Mouse (Mus musculus): ENCODE data around the gene Nkx2-2. TPM values are rescaled to one million over a fixed set of nuclear protein-coding genes. Genes with fewer than 3 reads are reported as not detected.
A peak's percentile ranks its signal among the peaks of the same experiment; 100 is the strongest.
"Not testable (repeated sequence)": the region's sequence is repeated elsewhere in the genome, so short reads cannot be mapped to it uniquely, and the experiment has no call there.

Nkx2-2 gene
- polyA plus RNA-seq, 1 experiment from 2014 or later, result not detected

DNA sequence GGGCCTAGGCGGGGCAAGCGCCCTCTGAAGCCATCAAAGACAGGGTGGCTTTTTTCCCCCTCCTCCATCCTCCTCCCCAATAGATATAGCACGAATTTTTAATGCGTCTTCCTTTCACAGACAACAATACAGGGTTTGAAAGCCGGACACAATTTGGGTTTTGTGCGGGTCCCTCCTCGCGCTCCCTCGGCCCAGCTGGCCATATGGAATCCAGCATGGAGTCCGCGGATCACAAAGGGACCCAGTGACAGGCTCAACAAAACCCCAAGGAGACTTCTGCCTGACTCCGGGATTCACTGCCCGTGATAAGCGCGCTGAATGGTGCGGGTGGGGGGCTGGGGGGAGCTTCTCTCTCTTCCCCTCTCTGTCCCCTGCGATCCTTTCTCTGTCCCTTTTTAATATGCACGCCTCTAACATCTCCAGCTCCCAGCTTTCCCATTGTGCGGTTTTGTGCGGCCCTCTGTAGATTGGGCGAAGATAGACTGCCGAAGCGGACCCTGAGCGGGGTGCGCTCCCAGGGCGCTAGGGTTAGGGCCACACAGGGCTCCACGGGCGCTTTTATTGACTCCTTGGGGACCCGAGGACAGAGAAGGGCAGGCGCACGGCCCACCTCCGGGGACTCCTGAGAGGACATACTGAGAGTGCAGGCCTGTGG is 13.3 kb downstream of the Nkx2-2 start:
- H3K27ac ChIP-seq (ENCODE audit: low read depth), result no peak overlapping the region
- H3K4me1 ChIP-seq (ENCODE audit: insufficient read depth), result no peaks in the 10 kb centered on the region
- no peak overlapping the region for H3K4me3 ChIP-seq (ENCODE audit: low read depth, low read length)
- H3K4me2 ChIP-seq, result no peak overlapping the region
- no peak overlapping the region for H3K9ac ChIP-seq
- WGBS, result 6% methylated on average over 32 of the region's 32 CpGs
- H3K36me3 ChIP-seq (ENCODE audit: insufficient read depth), result no peaks in the 10 kb centered on the region
- ATAC-seq (ENCODE audit: insufficient read depth) (no peak), DNase-seq (no peak)
- no peak for TF ChIP-seq CTCF (IDR thresholded peaks at IDR 0.05; ENCODE audit: low read depth)
- no peaks in the 10 kb centered on the region for H3K9me3 ChIP-seq (ENCODE audit: low read depth, low read length)
- peaks cover 70% of the 10 kb centered on the region for H3K27me3 ChIP-seq (ENCODE audit: insufficient read depth, low read length)

DNA sequence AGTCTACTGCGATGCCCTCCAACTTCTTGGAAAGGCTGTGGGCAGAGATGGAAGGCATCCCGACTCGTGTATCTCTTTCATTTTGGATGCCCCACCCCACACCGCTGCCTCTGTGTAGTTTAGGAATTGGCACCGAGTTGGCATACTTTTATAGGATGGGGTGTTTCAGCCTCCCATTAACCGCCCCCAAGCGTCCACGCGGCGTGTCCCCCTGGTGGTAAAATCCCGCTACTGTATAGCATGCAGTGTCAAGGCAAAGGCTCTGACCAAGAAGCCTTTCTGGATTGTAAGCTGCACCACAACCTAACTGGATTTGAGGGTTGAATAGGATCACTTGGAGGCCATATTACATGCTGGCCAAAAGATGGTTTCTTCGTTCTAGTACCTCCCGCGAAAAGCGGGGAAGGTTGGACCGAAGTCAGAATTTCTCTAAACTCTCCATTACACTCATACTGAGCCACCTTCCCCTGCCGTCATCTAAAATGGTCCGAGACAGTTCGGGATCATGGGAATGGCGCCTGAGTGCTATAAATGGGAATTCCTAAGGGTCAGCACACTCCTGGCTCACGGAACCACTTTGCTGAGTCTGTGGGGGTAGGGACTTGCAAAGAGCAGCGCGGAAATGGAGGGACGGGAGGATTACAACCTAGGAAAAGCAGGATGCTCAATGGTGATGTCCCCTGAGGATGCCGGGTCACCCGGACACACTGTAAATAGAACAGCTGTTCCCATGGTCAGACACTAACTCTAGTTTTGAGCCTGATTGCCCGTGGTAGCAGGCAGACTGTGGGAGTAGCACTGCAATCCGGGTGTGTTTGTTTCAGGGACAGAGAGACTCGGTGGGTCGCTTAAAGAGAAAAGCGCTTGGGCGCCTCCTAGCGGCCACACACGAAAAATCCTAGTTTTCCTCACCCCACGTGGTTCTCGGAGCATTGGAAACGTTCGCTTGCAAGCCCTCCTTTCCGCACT is 15.7 kb downstream of the Nkx2-2 start:
- peak; percentile 82 for TF ChIP-seq CTCF (IDR thresholded peaks at IDR 0.05; ENCODE audit: low read depth)
- Histone ChIP-seq H3K9me3 (ENCODE audit: low read depth, low read length) (no peaks in the 10 kb centered on the region), H3K27ac (ENCODE audit: low read depth) (no peak overlapping the region), H3K36me3 (ENCODE audit: insufficient read depth) (no peaks in the 10 kb centered on the region), H3K4me3 (ENCODE audit: low read depth, low read length) (peak overlapping the region; percentile 18), H3K27me3 (ENCODE audit: insufficient read depth, low read length) (peaks cover 49% of the 10 kb centered on the region), H3K4me2 (peak overlapping the region; percentile 55), H3K4me1 (ENCODE audit: insufficient read depth) (no peaks in the 10 kb centered on the region), H3K9ac (no peak overlapping the region)
- under 1% methylated on average over 39 of the region's 39 CpGs for whole genome bisulfite sequencing
- ATAC-seq (ENCODE audit: insufficient read depth), result peak; percentile 84
- DNase-seq, result peak; percentile 87

DNA sequence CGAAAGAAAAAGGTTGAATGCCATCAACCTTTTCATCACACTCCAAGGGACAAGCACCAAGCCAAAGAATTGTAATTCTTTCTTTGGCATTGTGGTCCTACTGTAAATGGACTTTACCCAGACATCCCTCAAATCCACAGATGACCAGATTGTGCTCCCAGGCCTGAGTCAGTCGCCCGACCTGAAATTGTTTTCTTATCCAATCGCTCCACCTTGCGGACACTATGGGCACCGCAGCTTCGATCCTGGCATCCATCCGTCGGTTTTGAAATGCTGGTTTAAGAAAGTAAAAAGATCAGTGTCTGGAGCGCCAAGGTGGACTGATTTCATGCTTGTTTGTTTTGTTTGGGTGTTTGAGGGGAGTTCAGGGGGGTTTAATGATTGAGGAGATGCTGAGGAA is 16.4 kb downstream of the Nkx2-2 start:
- WGBS, result 9% methylated on average over 10 of the region's 10 CpGs
- H3K27me3 ChIP-seq (ENCODE audit: insufficient read depth, low read length), result peaks cover 42% of the 10 kb centered on the region
- no peaks in the 10 kb centered on the region for H3K4me1 ChIP-seq (ENCODE audit: insufficient read depth)
- no peak overlapping the region for H3K9ac ChIP-seq
- no peak overlapping the region for H3K27ac ChIP-seq (ENCODE audit: low read depth)
- ATAC-seq (ENCODE audit: insufficient read depth) (peak; percentile 60; the same call in 1 of the 2 replicates), DNase-seq (peak; percentile 94)
- no peaks in the 10 kb centered on the region for H3K9me3 ChIP-seq (ENCODE audit: low read depth, low read length)
- peak overlapping the region; percentile 55 for H3K4me2 ChIP-seq
- peak; percentile 88 for TF ChIP-seq CTCF (IDR thresholded peaks at IDR 0.05; ENCODE audit: low read depth)
- H3K4me3 ChIP-seq (ENCODE audit: low read depth, low read length), result peak overlapping the region; percentile 5
- no peaks in the 10 kb centered on the region for H3K36me3 ChIP-seq (ENCODE audit: insufficient read depth)

DNA sequence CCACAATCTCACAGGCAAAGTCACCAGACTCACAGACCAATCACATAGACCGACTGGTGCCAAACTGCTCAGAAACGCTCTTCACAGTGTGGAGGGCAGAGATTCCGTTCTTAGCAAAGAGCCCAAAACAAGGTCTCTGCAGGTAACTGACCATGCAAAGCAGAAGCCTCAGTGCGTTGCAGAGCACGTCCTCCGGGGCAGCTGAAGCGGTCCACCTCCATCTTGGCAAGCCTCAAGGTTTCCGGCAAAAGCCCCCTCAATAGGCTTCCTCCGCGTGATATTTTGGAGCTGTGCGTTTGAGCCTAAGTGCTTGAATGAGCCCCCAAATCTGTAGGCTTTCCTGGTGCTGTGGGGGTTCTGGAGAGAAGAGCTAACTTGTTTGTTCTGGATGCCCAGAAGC is 18.7 kb downstream of the Nkx2-2 start:
- Histone ChIP-seq H3K4me1 (ENCODE audit: insufficient read depth) (no peaks in the 10 kb centered on the region), H3K27ac (ENCODE audit: low read depth) (no peak overlapping the region), H3K27me3 (ENCODE audit: insufficient read depth, low read length) (peaks cover 19% of the 10 kb centered on the region), H3K4me2 (no peak overlapping the region), H3K4me3 (ENCODE audit: low read depth, low read length) (no peak overlapping the region), H3K36me3 (ENCODE audit: insufficient read depth) (no peaks in the 10 kb centered on the region), H3K9ac (no peak overlapping the region), H3K9me3 (ENCODE audit: low read depth, low read length) (no peaks in the 10 kb centered on the region)
- no peak for ATAC-seq (ENCODE audit: insufficient read depth)
- TF ChIP-seq CTCF (IDR thresholded peaks at IDR 0.05; ENCODE audit: low read depth), result no peak
- WGBS, result 79% methylated on average over 11 of the region's 11 CpGs
- DNase-seq, result no peak

DNA sequence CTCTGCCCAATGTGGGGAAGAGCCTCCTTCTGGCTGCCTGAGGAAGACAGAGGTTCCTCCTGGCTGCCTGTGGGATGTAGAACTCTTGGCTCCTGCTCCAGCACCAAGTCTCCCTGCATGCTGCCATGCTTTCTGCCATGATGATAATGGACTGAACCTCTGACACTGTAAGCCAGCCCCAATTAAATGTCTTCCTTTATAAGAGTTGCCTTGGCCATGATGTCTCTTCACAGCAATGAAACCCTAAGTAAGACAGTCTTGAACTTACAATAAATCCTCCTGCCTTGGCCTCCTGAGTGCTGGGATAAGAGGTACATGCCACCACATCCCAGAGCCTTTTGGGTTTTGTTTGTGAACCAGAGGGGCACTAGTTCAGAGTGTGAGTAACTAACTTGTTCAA is 20.3 kb downstream of the Nkx2-2 start:
- H3K4me2 ChIP-seq, result no peak overlapping the region
- no peak overlapping the region for H3K27ac ChIP-seq (ENCODE audit: low read depth)
- no peak overlapping the region for H3K4me3 ChIP-seq (ENCODE audit: low read depth, low read length)
- H3K36me3 ChIP-seq (ENCODE audit: insufficient read depth), result no peaks in the 10 kb centered on the region
- no peaks in the 10 kb centered on the region for H3K4me1 ChIP-seq (ENCODE audit: insufficient read depth)
- no peak for TF ChIP-seq CTCF (IDR thresholded peaks at IDR 0.05; ENCODE audit: low read depth)
- H3K9me3 ChIP-seq (ENCODE audit: low read depth, low read length), result no peaks in the 10 kb centered on the region
- H3K27me3 ChIP-seq (ENCODE audit: insufficient read depth, low read length), result peaks cover 4% of the 10 kb centered on the region; the same call in 1 of the 2 replicates
- no peak for ATAC-seq (ENCODE audit: insufficient read depth)
- no peak for DNase-seq
- no peak overlapping the region for H3K9ac ChIP-seq

DNA sequence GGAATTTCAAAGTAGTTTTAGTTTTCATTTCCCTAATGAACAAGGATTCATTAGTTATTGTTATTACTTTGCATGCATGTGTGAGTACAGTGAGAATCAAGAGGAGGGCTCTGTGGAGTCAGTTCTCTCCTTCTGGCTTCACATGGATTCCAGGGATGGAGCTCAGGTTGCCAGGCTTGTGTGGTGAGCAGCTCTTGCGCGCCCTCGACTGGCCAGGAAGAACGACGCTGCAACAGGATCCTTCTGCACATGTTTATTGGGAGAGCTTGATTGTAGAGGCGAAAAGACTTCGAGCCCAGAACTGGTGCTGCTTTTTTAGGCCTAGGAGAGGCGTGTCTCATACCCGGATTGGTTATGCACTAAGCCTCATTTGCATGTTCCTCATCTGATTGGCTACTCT is 23.5 kb downstream of the Nkx2-2 start:
- 84% methylated on average over 9 of the region's 9 CpGs for WGBS
- not testable (repeated sequence) for H3K9me3 ChIP-seq (ENCODE audit: low read depth, low read length); ATAC-seq (ENCODE audit: insufficient read depth); H3K9ac ChIP-seq; H3K4me1 ChIP-seq (ENCODE audit: insufficient read depth); H3K27ac ChIP-seq (ENCODE audit: low read depth); H3K36me3 ChIP-seq (ENCODE audit: insufficient read depth); H3K4me3 ChIP-seq (ENCODE audit: low read depth, low read length); H3K27me3 ChIP-seq (ENCODE audit: insufficient read depth, low read length); DNase-seq; H3K4me2 ChIP-seq
- TF ChIP-seq CTCF (IDR thresholded peaks at IDR 0.05; ENCODE audit: low read depth), result 0 out of 2 replicates have a peak, but pooled peaks have one; percentile 11

DNA sequence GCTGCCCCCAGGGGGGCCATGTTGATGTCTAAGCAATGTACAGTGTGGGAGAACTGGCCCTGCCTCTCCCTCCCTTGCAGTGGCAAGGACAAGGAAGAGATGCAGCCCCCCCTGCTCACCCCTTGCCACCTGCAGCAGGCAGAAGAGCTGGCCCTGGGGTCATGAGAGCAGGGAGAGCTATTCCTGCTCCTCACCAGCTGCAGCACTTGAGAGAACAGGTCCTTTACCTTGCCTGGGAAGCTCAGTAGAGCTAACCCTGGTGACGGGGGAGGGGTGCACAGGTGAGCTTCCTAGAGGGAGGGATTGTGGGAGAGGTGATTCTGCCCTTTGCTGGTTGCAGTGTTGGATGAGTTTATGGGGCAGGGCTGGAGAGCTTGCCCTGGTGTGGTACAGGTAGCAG is 28.2 kb downstream of the Nkx2-2 start:
- no peaks in the 10 kb centered on the region for H3K4me1 ChIP-seq (ENCODE audit: insufficient read depth)
- no peak overlapping the region for H3K9ac ChIP-seq
- no peaks in the 10 kb centered on the region for H3K36me3 ChIP-seq (ENCODE audit: insufficient read depth)
- H3K27me3 ChIP-seq (ENCODE audit: insufficient read depth, low read length), result no peaks in the 10 kb centered on the region
- 91% methylated on average over 1 of the region's 1 CpGs for WGBS
- no peaks in the 10 kb centered on the region for H3K9me3 ChIP-seq (ENCODE audit: low read depth, low read length)
- no peak overlapping the region for H3K4me3 ChIP-seq (ENCODE audit: low read depth, low read length)
- no peak overlapping the region for H3K4me2 ChIP-seq
- no peak overlapping the region for H3K27ac ChIP-seq (ENCODE audit: low read depth)
- ATAC-seq (ENCODE audit: insufficient read depth) (no peak), DNase-seq (no peak)
- no peak for TF ChIP-seq CTCF (IDR thresholded peaks at IDR 0.05; ENCODE audit: low read depth)
